Comparison of ENCODE assay signal across 10 mouse cellular contexts in the genomic region with DNA sequence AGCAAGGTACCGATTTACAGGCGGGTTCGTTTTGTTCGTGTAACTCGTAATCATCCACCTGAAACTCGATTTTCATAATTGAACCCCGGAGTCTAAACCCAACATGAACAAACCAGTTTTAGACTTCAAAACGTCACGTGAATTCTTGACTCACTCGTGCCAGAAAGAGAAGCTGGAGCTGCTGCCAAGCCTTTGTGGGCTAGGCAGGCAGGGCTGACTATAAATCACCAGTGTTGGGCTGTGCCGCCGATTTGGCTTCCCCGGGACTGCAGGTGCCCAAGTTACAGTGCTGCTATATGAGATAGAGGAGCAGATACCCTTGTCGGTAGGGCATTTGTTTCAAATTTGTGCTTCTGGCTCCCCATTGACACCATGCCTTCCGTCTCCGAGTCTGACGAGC. TPM values are rescaled to one million over a fixed set of nuclear protein-coding genes. Genes with fewer than 3 reads are reported as not detected.
DNase-seq lines count a peak whose midpoint lies in the region; ATAC-seq and TF ChIP-seq lines count a peak whose summit lies in the region.
"Had no signal": no experiment of that assay in that cellular context is flagged by ENCODE, and none has a peak within 500 bp of the region (broad histone marks: within the 10 kb centered on the region; RNA-seq: fewer than 3 reads in every experiment).

A gene (plus strand): TSS at position 195 of the 400 bp plus-strand sequence.

- TF ChIP-seq CTCF in bone marrow macrophage, adult 2 months (IDR thresholded peaks at IDR 0.05; ENCODE audit: low read depth, low read length): no peak
- TF ChIP-seq CTCF in layer of hippocampus, adult 2 months (conservative IDR thresholded peaks at IDR 0.05): no peak
- no peak for TF ChIP-seq CTCF in olfactory bulb, adult 2 months (IDR thresholded peaks at IDR 0.05; ENCODE audit: insufficient read depth, low read depth, low read length)

- intact Hi-C loops in heart, postnatal 25 days (cut with DNase I): no loop called here

- peak; percentile 61 for DNase-seq in forebrain, embryonic 14.5 days (ENCODE audit: low spot score)
- DNase-seq in forebrain, embryonic 10.5 days (ENCODE audit: extremely low spot score, low spot score): no peak
- peak; percentile 31 to 50 for DNase-seq in layer of hippocampus, adult 2 months (ENCODE audit: low spot score in 2 of 2)
- no peak for DNase-seq in heart, postnatal 25 days (ENCODE audit: low spot score)
- no peak for DNase-seq in gastrocnemius, postnatal 10 days
- DNase-seq in natural killer cell, adult 2 months (ENCODE audit: low spot score in 2 of 2): no peak

- no peak within 1 kb of the TSS for H3K4me2 ChIP-seq in forebrain, embryonic 14.5 days (ENCODE audit: low read length)
- H3K4me2 ChIP-seq: midbrain, embryonic 12.5 days had no signal

- no peaks in the 10 kb centered on the region for H3K36me3 ChIP-seq in forebrain, embryonic 14.5 days (ENCODE audit: control insufficient read depth, insufficient read depth, low read length)
- no peaks in the 10 kb centered on the region for H3K36me3 ChIP-seq in forebrain, embryonic 10.5 days (replicated peaks)
- H3K36me3 ChIP-seq: midbrain, embryonic 12.5 days had no signal

- no peak for ATAC-seq in forebrain, embryonic 14.5 days

- H3K9me3 ChIP-seq in forebrain, embryonic 14.5 days (replicated peaks; ENCODE audit: control insufficient read depth, low read length): no peaks in the 10 kb centered on the region
- H3K9me3 ChIP-seq in forebrain, embryonic 10.5 days: no peaks in the 10 kb centered on the region
- H3K9me3 ChIP-seq: midbrain, embryonic 12.5 days had no signal

- no peaks in the 10 kb centered on the region for H3K4me1 ChIP-seq in forebrain, embryonic 14.5 days (ENCODE audit: control insufficient read depth, insufficient read depth, low read length)
- H3K4me1 ChIP-seq in forebrain, embryonic 10.5 days: no peaks in the 10 kb centered on the region
- no peaks in the 10 kb centered on the region for H3K4me1 ChIP-seq in bone marrow macrophage, adult 2 months (ENCODE audit: control insufficient read depth, insufficient read depth, low read length)
- peaks cover 11% of the 10 kb centered on the region for H3K4me1 ChIP-seq in olfactory bulb, adult 2 months (ENCODE audit: control insufficient read depth, insufficient read depth, low read length)
- H3K4me1 ChIP-seq: midbrain, embryonic 12.5 days had no signal

- 80% methylated on average over 17 of the region's 17 CpGs for WGBS in forebrain, embryonic 14.5 days
- WGBS in forebrain, embryonic 10.5 days: 91% methylated on average over 17 of the region's 17 CpGs
- WGBS in olfactory bulb, adult 2 months: 30% methylated on average over 17 of the region's 17 CpGs

- no peak within 1 kb of the TSS for H3K27ac ChIP-seq in forebrain, embryonic 14.5 days (ENCODE audit: low read depth, low read length)
- no peak within 1 kb of the TSS for H3K27ac ChIP-seq in forebrain, embryonic 10.5 days
- no peak within 1 kb of the TSS for H3K27ac ChIP-seq in bone marrow macrophage, adult 2 months (ENCODE audit: insufficient read depth, low read depth, low read length)
- no peak within 1 kb of the TSS for H3K27ac ChIP-seq in layer of hippocampus, adult 2 months
- no peak within 1 kb of the TSS for H3K27ac ChIP-seq in olfactory bulb, adult 2 months (ENCODE audit: insufficient read depth, low read depth, low read length)
- H3K27ac ChIP-seq: midbrain, embryonic 12.5 days had no signal

- H3K4me3 ChIP-seq in forebrain, embryonic 14.5 days (ENCODE audit: low read depth, low read length): no peak within 1 kb of the TSS
- H3K4me3 ChIP-seq in forebrain, embryonic 10.5 days: no peak within 1 kb of the TSS
- H3K4me3 ChIP-seq in bone marrow macrophage, adult 2 months (ENCODE audit: insufficient read depth, low read length): 0 out of 2 replicates have a peak within 1 kb of the TSS, but pooled peaks have one; percentile 17
- peak within 1 kb of the TSS; percentile 49 for H3K4me3 ChIP-seq in layer of hippocampus, adult 2 months
- peak within 1 kb of the TSS; percentile 9; the same call in 1 of the 2 replicates for H3K4me3 ChIP-seq in olfactory bulb, adult 2 months (ENCODE audit: insufficient read depth, low read depth, low read length)
- H3K4me3 ChIP-seq: midbrain, embryonic 12.5 days had no signal

- H3K27me3 ChIP-seq in forebrain, embryonic 14.5 days (replicated peaks; ENCODE audit: control insufficient read depth, insufficient read depth, low read length): no peaks in the 10 kb centered on the region
- no peaks in the 10 kb centered on the region for H3K27me3 ChIP-seq in forebrain, embryonic 10.5 days (ENCODE audit: poor library complexity, severe bottlenecking)
- H3K27me3 ChIP-seq: midbrain, embryonic 12.5 days had no signal

- no peak for TF ChIP-seq POLR2A in bone marrow macrophage, adult 2 months (IDR thresholded peaks at IDR 0.05; ENCODE audit: borderline replicate concordance, low read depth, low read length)
- TF ChIP-seq POLR2A in olfactory bulb, adult 2 months (IDR thresholded peaks at IDR 0.05; ENCODE audit: insufficient read depth, low read depth, low read length): no peak

- no peak within 1 kb of the TSS for H3K9ac ChIP-seq in forebrain, embryonic 14.5 days (ENCODE audit: low read length)
- H3K9ac ChIP-seq: midbrain, embryonic 12.5 days had no signal

RNA-seq across cellular contexts. Expression of the gene that starts here (rescaled TPM):
- polyA plus RNA-seq in forebrain, embryonic 14.5 days (2014; fragmentation: Nextera tagmentation; extraction: Ambion mirVana): 0.80 and 0.96 TPM in 2 replicates
- polyA plus RNA-seq in forebrain, embryonic 10.5 days (2016; fragmentation: Nextera tagmentation; extraction: Ambion mirVana): not detected in 2 replicates
- not detected in 2 replicates for polyA plus RNA-seq in bone marrow macrophage, adult 2 months (2012; ENCODE audit: insufficient read depth, insufficient read length, missing spikeins)
- total RNA-seq in layer of hippocampus, adult 2 months (2021): 1 to 10 TPM; 2.2 to 2.5 TPM
- polyA plus RNA-seq in olfactory bulb, adult 2 months (2012; ENCODE audit: insufficient read depth, insufficient read length, low replicate concordance, missing spikeins): not detected in 2 replicates
- not detected for total RNA-seq in heart, postnatal 25 days (2021)
- 1 to 10 TPM in 1 of 2 experiments, under 1 TPM in 1; 0.26 to 1.4 TPM for total RNA-seq in gastrocnemius, postnatal 10 days (2021)
- polyA plus RNA-seq: heart, postnatal 0 days; midbrain, embryonic 12.5 days had no signal

Comparison
In these comparisons a context has a peak if more than half of its experiments do, and no peak if none do; other contexts are left out.
1. Peak in DNase-seq in forebrain, embryonic 14.5 days; RNA of the gene not detected or under 1 TPM.
2. DNase-seq: peak in layer of hippocampus, adult 2 months (2 of 2); none in forebrain, embryonic 10.5 days (single experiment), heart, postnatal 25 days (single experiment), gastrocnemius, postnatal 10 days (single experiment) and natural killer cell, adult 2 months (0 of 2).
3. H3K4me3 ChIP-seq: peak in bone marrow macrophage, adult 2 months (single experiment), layer of hippocampus, adult 2 months (single experiment) and olfactory bulb, adult 2 months (single experiment); none in forebrain, embryonic 14.5 days (single experiment) and forebrain, embryonic 10.5 days (single experiment).